Mouse (Mus musculus): ENCODE data around the gene Odf3b. TPM values are rescaled to one million over a fixed set of nuclear protein-coding genes. Genes with fewer than 3 reads are reported as not detected.

The Odf3b gene
- polyA plus RNA-seq, 1 experiment from 2014 or later: 0.29 TPM

- no peak overlapping the region for H3K9ac ChIP-seq
- H3K36me3 ChIP-seq: peaks cover 44% of the 10 kb centered on the region
- ATAC-seq (ENCODE audit: low FRiP score, low read depth): no peak
- no peaks in the 10 kb centered on the region for H3K9me3 ChIP-seq
- H3K27me3 ChIP-seq: no peaks in the 10 kb centered on the region
- H3K4me2 ChIP-seq (replicated peaks): no peak overlapping the region
- H3K4me1 ChIP-seq: peaks cover 23% of the 10 kb centered on the region
- no peak overlapping the region for H3K27ac ChIP-seq
- no peak overlapping the region for H3K4me3 ChIP-seq
- WGBS: 95% methylated on average over 12 of the region's 12 CpGs
Measured at GRCm38 (mm10) chr15:89352795-89353194, 26.3 kb downstream of the Odf3b start.

- WGBS: 96% methylated on average over 14 of the region's 14 CpGs
- Histone ChIP-seq H3K4me1 (peaks cover 16% of the 10 kb centered on the region), H3K27me3 (no peaks in the 10 kb centered on the region), H3K4me3 (no peak overlapping the region), H3K9ac (no peak overlapping the region; the same call in 1 of the 2 replicates), H3K27ac (no peak overlapping the region), H3K9me3 (no peaks in the 10 kb centered on the region), H3K36me3 (peaks cover 44% of the 10 kb centered on the region), H3K4me2 (replicated peaks) (no peak overlapping the region)
- ATAC-seq (ENCODE audit: low FRiP score, low read depth): no peak
Measured at GRCm38 (mm10) chr15:89352054-89352453, 27.0 kb downstream of the Odf3b start.

GRCm38 (mm10) chr15:89351302-89351701, 27.8 kb downstream of the Odf3b start:
- H3K4me2 ChIP-seq (replicated peaks): no peak overlapping the region
- no peaks in the 10 kb centered on the region for H3K9me3 ChIP-seq
- no peak overlapping the region for H3K27ac ChIP-seq
- H3K36me3 ChIP-seq: peaks cover 44% of the 10 kb centered on the region
- no peaks in the 10 kb centered on the region for H3K27me3 ChIP-seq
- no peak overlapping the region for H3K4me3 ChIP-seq
- H3K9ac ChIP-seq: no peak overlapping the region; the same call in 1 of the 2 replicates
- no peak for ATAC-seq (ENCODE audit: low FRiP score, low read depth)
- H3K4me1 ChIP-seq: peaks cover 11% of the 10 kb centered on the region
- WGBS: 93% methylated on average over 15 of the region's 15 CpGs

- H3K4me2 ChIP-seq (replicated peaks): no peak overlapping the region
- no peak for ATAC-seq (ENCODE audit: low FRiP score, low read depth)
- H3K27me3 ChIP-seq: no peaks in the 10 kb centered on the region
- H3K27ac ChIP-seq: no peak overlapping the region
- peaks cover 11% of the 10 kb centered on the region for H3K4me1 ChIP-seq
- no peak overlapping the region for H3K4me3 ChIP-seq
- H3K9me3 ChIP-seq: no peaks in the 10 kb centered on the region
- H3K36me3 ChIP-seq: peaks cover 44% of the 10 kb centered on the region
- 89% methylated on average over 5 of the region's 5 CpGs for WGBS
- no peak overlapping the region for H3K9ac ChIP-seq
Measured at GRCm38 (mm10) chr15:89350447-89350846, 28.6 kb downstream of the Odf3b start.

GRCm38 (mm10) chr15:89343325-89343724, 35.8 kb downstream of the Odf3b start:
- Histone ChIP-seq H3K27me3 (no peaks in the 10 kb centered on the region), H3K9me3 (no peaks in the 10 kb centered on the region), H3K9ac (no peak overlapping the region), H3K4me1 (no peaks in the 10 kb centered on the region), H3K27ac (no peak overlapping the region), H3K4me3 (no peak overlapping the region), H3K36me3 (no peaks in the 10 kb centered on the region), H3K4me2 (replicated peaks) (no peak overlapping the region)
- 82% methylated on average over 3 of the region's 3 CpGs for WGBS
- no peak for ATAC-seq (ENCODE audit: low FRiP score, low read depth)

GRCm38 (mm10) chr15:89341678-89342077, 37.4 kb downstream of the Odf3b start:
- no peak for ATAC-seq (ENCODE audit: low FRiP score, low read depth)
- WGBS: 41% methylated on average over 1 of the region's 1 CpGs
- no peak overlapping the region for H3K27ac ChIP-seq
- H3K9ac ChIP-seq: no peak overlapping the region
- H3K9me3 ChIP-seq: no peaks in the 10 kb centered on the region
- H3K4me3 ChIP-seq: no peak overlapping the region
- H3K27me3 ChIP-seq: no peaks in the 10 kb centered on the region
- H3K4me1 ChIP-seq: no peaks in the 10 kb centered on the region
- H3K4me2 ChIP-seq (replicated peaks): no peak overlapping the region
- no peaks in the 10 kb centered on the region for H3K36me3 ChIP-seq

GRCm38 (mm10) chr15:89340136-89340535, 38.9 kb downstream of the Odf3b start:
- no peaks in the 10 kb centered on the region for H3K4me1 ChIP-seq
- no peaks in the 10 kb centered on the region for H3K9me3 ChIP-seq
- H3K36me3 ChIP-seq: no peaks in the 10 kb centered on the region
- H3K27ac ChIP-seq: no peak overlapping the region
- no peaks in the 10 kb centered on the region for H3K27me3 ChIP-seq
- H3K4me3 ChIP-seq: no peak overlapping the region
- H3K4me2 ChIP-seq (replicated peaks): no peak overlapping the region
- 84% methylated on average over 3 of the region's 3 CpGs for WGBS
- ATAC-seq (ENCODE audit: low FRiP score, low read depth): no peak
- H3K9ac ChIP-seq: no peak overlapping the region

- H3K27ac ChIP-seq: no peak overlapping the region
- no peaks in the 10 kb centered on the region for H3K27me3 ChIP-seq
- H3K4me1 ChIP-seq: no peaks in the 10 kb centered on the region
- H3K4me2 ChIP-seq (replicated peaks): no peak overlapping the region
- no peaks in the 10 kb centered on the region for H3K9me3 ChIP-seq
- H3K9ac ChIP-seq: no peak overlapping the region
- no peak overlapping the region for H3K4me3 ChIP-seq
- 86% methylated on average over 2 of the region's 2 CpGs for whole genome bisulfite sequencing
- no peak for ATAC-seq (ENCODE audit: low FRiP score, low read depth)
- H3K36me3 ChIP-seq: no peaks in the 10 kb centered on the region
Measured at GRCm38 (mm10) chr15:89339696-89340095, 39.4 kb downstream of the Odf3b start.

GRCm38 (mm10) chr15:89336422-89336821, 42.7 kb downstream of the Odf3b start:
- Histone ChIP-seq H3K27ac (no peak overlapping the region), H3K36me3 (no peaks in the 10 kb centered on the region), H3K4me3 (no peak overlapping the region), H3K4me1 (no peaks in the 10 kb centered on the region), H3K9ac (no peak overlapping the region), H3K4me2 (replicated peaks) (no peak overlapping the region), H3K9me3 (no peaks in the 10 kb centered on the region), H3K27me3 (no peaks in the 10 kb centered on the region)
- 87% methylated on average over 14 of the region's 14 CpGs for WGBS
- no peak for ATAC-seq (ENCODE audit: low FRiP score, low read depth)

- Histone ChIP-seq H3K4me2 (replicated peaks) (no peak overlapping the region), H3K27me3 (no peaks in the 10 kb centered on the region), H3K4me3 (no peak overlapping the region), H3K9ac (no peak overlapping the region), H3K9me3 (no peaks in the 10 kb centered on the region), H3K27ac (no peak overlapping the region), H3K4me1 (no peaks in the 10 kb centered on the region), H3K36me3 (no peaks in the 10 kb centered on the region)
- 84% methylated on average over 17 of the region's 17 CpGs for WGBS
- ATAC-seq (ENCODE audit: low FRiP score, low read depth): no peak
Measured at GRCm38 (mm10) chr15:89334774-89335537, 44.1 kb downstream of the Odf3b start.

- Histone ChIP-seq H3K27ac (no peak within 1 kb of the TSS), H3K9ac (0 out of 2 replicates have a peak within 1 kb of the TSS, but pooled peaks have one; percentile 1), H3K9me3 (no peaks in the 10 kb centered on the region), H3K4me1 (no peaks in the 10 kb centered on the region), H3K36me3 (no peaks in the 10 kb centered on the region), H3K27me3 (no peaks in the 10 kb centered on the region), H3K4me2 (replicated peaks) (no peak within 1 kb of the TSS), H3K4me3 (no peak within 1 kb of the TSS)
- no peak for ATAC-seq (ENCODE audit: low FRiP score, low read depth)
- 87% methylated on average over 7 of the region's 7 CpGs for WGBS
Measured at GRCm38 (mm10) chr15:89334271-89334670, 44.8 kb downstream of the Odf3b start, which contains the start of gene Miox. TSS of gene Miox (plus strand) at chr15:89334398.

Data from limb, embryonic 13.5 days (tissue).